Comparison of ENCODE assay signal across 9 mouse cellular contexts in genomic region chr12:70713499-70714280, GRCm38 (mm10).
DNase-seq lines count a peak whose midpoint lies in the region; ATAC-seq and TF ChIP-seq lines count a peak whose summit lies in the region.
"Had no signal": no experiment of that assay in that cellular context is flagged by ENCODE, and none has a peak within 500 bp of the region (broad histone marks: within the 10 kb centered on the region; RNA-seq: fewer than 3 reads in every experiment).

No protein-coding gene starts in this region.

- peak; percentile 64 for ATAC-seq in frontal cortex, adult (ENCODE audit: low TSS enrichment)

- H3K4me3 ChIP-seq in cortical plate, adult 2 months (ENCODE audit: insufficient read depth, low read length): no peak overlapping the region
- H3K4me3 ChIP-seq in olfactory bulb, adult 2 months (ENCODE audit: insufficient read depth, low read depth, low read length): no peak overlapping the region

- DNase-seq in frontal cortex, postnatal 14 days (ENCODE audit: low spot score in 2 of 2): no peak
- DNase-seq in lung, postnatal 36 days: peak; percentile 40
- no peak for DNase-seq in lung, postnatal 25 days (ENCODE audit: low spot score)
- no peak for DNase-seq in spleen, postnatal 4 days (ENCODE audit: low spot score in 2 of 2)
- DNase-seq in cerebellum, adult 9-11 months: no peak
- DNase-seq: gastrocnemius, postnatal 10 days had no signal

- TF ChIP-seq POLR2A in cortical plate, adult 2 months (IDR thresholded peaks at IDR 0.05; ENCODE audit: extremely low read depth, insufficient read depth, low read length): no peak
- TF ChIP-seq POLR2A in olfactory bulb, adult 2 months (IDR thresholded peaks at IDR 0.05; ENCODE audit: insufficient read depth, low read depth, low read length): no peak

- TF ChIP-seq CTCF in cortical plate, adult 2 months (IDR thresholded peaks at IDR 0.05; ENCODE audit: extremely low read depth, insufficient read depth, low read length): no peak
- TF ChIP-seq CTCF in olfactory bulb, adult 2 months (IDR thresholded peaks at IDR 0.05; ENCODE audit: insufficient read depth, low read depth, low read length): no peak

- peaks cover 10% of the 10 kb centered on the region for H3K4me1 ChIP-seq in cortical plate, adult 2 months (ENCODE audit: control insufficient read depth, insufficient read depth, low read length)
- peaks cover 9% of the 10 kb centered on the region for H3K4me1 ChIP-seq in olfactory bulb, adult 2 months (ENCODE audit: control insufficient read depth, insufficient read depth, low read length)

- 39% methylated on average over 18 of the region's 18 CpGs for WGBS in olfactory bulb, adult 2 months

- peak overlapping the region; percentile 81 for H3K27ac ChIP-seq in cortical plate, adult 2 months (ENCODE audit: insufficient read depth, low read length)
- peak overlapping the region; percentile 80 for H3K27ac ChIP-seq in olfactory bulb, adult 2 months (ENCODE audit: insufficient read depth, low read depth, low read length)
